In the genomic region with DNA sequence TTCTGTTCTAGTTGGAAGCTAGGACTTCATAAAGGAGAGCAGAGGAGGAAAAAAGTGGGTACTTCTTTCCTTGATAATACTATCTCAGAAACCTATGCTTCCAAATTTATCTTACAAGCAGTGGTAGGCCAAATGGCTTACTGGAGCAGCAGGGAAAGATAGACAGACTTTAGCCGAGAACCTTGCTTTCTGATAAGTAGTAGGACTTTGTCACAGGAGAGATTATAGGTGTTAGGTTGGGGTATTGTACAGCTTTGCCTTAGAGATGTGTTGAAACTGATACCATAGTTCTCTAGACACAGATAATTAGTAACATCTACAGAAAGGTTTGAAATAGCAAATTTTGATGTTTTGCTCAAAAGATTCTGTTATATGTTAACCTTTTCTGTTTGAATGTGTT, we compare ENCODE assay signal across 35 mouse cellular contexts. TPM values are rescaled to one million over a fixed set of nuclear protein-coding genes. Genes with fewer than 3 reads are reported as not detected.
"Had no signal": no experiment of that assay in that cellular context is flagged by ENCODE, and none has a peak within 500 bp of the region (broad histone marks: within the 10 kb centered on the region; RNA-seq: fewer than 3 reads in every experiment).

No protein-coding gene starts in this region.

- H3K27me3 ChIP-seq: limb, embryonic 12.5 days; limb, embryonic 13.5 days; limb, embryonic 15.5 days; liver, embryonic 12.5 days; liver, embryonic 13.5 days; liver, embryonic 15.5 days; lung, embryonic 15.5 days; megakaryocyte, embryonic 14.5 days; midbrain, embryonic 12.5 days; midbrain, embryonic 13.5 days; midbrain, embryonic 15.5 days; neural tube, embryonic 12.5 days had no signal

- H3K27ac ChIP-seq: limb, embryonic 10.5 days; limb, embryonic 12.5 days; limb, embryonic 13.5 days; limb, embryonic 15.5 days; liver, embryonic 12.5 days; liver, embryonic 13.5 days; liver, embryonic 14.5 days; liver, embryonic 15.5 days; lung, embryonic 15.5 days; macrophage; midbrain, embryonic 10.5 days; midbrain, embryonic 12.5 days; midbrain, embryonic 13.5 days; midbrain, embryonic 15.5 days; neural tube, embryonic 12.5 days had no signal

- H3K4me2 ChIP-seq: limb, embryonic 12.5 days; limb, embryonic 13.5 days; limb, embryonic 15.5 days; liver, embryonic 11.5 days; liver, embryonic 12.5 days; liver, embryonic 13.5 days; liver, embryonic 15.5 days; lung, embryonic 14.5 days; lung, embryonic 15.5 days; midbrain, embryonic 11.5 days; midbrain, embryonic 12.5 days; midbrain, embryonic 13.5 days; midbrain, embryonic 15.5 days; neural tube, embryonic 12.5 days had no signal

- H3K4me1 ChIP-seq: limb, embryonic 10.5 days; limb, embryonic 12.5 days; limb, embryonic 13.5 days; limb, embryonic 15.5 days; liver, embryonic 12.5 days; liver, embryonic 13.5 days; liver, embryonic 15.5 days; lung, embryonic 15.5 days; megakaryocyte, embryonic 14.5 days; midbrain, embryonic 10.5 days; midbrain, embryonic 12.5 days; midbrain, embryonic 13.5 days; midbrain, embryonic 15.5 days; neural tube, embryonic 12.5 days had no signal

- H3K9me3 ChIP-seq: limb, embryonic 10.5 days; limb, embryonic 12.5 days; limb, embryonic 13.5 days; limb, embryonic 15.5 days; liver, embryonic 12.5 days; liver, embryonic 13.5 days; liver, embryonic 15.5 days; lung, embryonic 15.5 days; midbrain, embryonic 10.5 days; midbrain, embryonic 12.5 days; midbrain, embryonic 13.5 days; midbrain, embryonic 15.5 days; neural tube, embryonic 12.5 days had no signal

- ATAC-seq: liver, embryonic 12.5 days; lung, postnatal 0 days; midbrain, embryonic 13.5 days; midbrain, embryonic 15.5 days; midbrain, embryonic 16.5 days had no signal

- H3K36me3 ChIP-seq: limb, embryonic 10.5 days; limb, embryonic 12.5 days; limb, embryonic 13.5 days; limb, embryonic 15.5 days; liver, embryonic 12.5 days; liver, embryonic 13.5 days; liver, embryonic 15.5 days; lung, embryonic 15.5 days; midbrain, embryonic 10.5 days; midbrain, embryonic 12.5 days; midbrain, embryonic 13.5 days; midbrain, embryonic 15.5 days; neural tube, embryonic 12.5 days had no signal

- DNase-seq: left cerebral cortex, postnatal 4 days; liver; liver, embryonic 13.5 days; lung, adult 18-20 months; lung, adult 2 months; lung, embryonic 14.5 days; lung, postnatal 10 days; lung, postnatal 14 days; lung, postnatal 36 days; lung, postnatal 4 days; midbrain, embryonic 14.5 days had no signal

- H3K9ac ChIP-seq: limb, embryonic 12.5 days; limb, embryonic 13.5 days; limb, embryonic 15.5 days; liver, embryonic 12.5 days; liver, embryonic 13.5 days; liver, embryonic 14.5 days; liver, embryonic 15.5 days; lung, embryonic 14.5 days; lung, embryonic 15.5 days; midbrain, embryonic 12.5 days; midbrain, embryonic 13.5 days; midbrain, embryonic 15.5 days; neural tube, embryonic 12.5 days had no signal

- H3K4me3 ChIP-seq: limb, embryonic 10.5 days; limb, embryonic 12.5 days; limb, embryonic 13.5 days; limb, embryonic 15.5 days; liver, embryonic 12.5 days; liver, embryonic 13.5 days; liver, embryonic 15.5 days; lung, embryonic 15.5 days; megakaryocyte, embryonic 14.5 days; midbrain, embryonic 10.5 days; midbrain, embryonic 12.5 days; midbrain, embryonic 13.5 days; midbrain, embryonic 15.5 days; myocyte; neural tube, embryonic 12.5 days had no signal

RNA-seq across cellular contexts. Expression of a gene that starts 28.6 kb away (rescaled TPM):
- total RNA-seq: megakaryocyte progenitor cell, adult 5-6 weeks; megakaryocyte, adult 5-6 weeks; megakaryocyte-erythroid progenitor cell, adult 5-6 weeks; monocyte, adult 5-6 weeks had no signal
- polyA plus RNA-seq: macrophage had no signal
